In genomic region chr2:127923077-127923680, GRCm38 (mm10) we compare ENCODE assay signal across 20 mouse cellular contexts.
A peak's percentile ranks its signal among the peaks of the same experiment; 100 is the strongest.
DNase-seq lines count a peak whose midpoint lies in the region; ATAC-seq lines count a peak whose summit lies in the region.
"Had no signal": no experiment of that assay in that cellular context is flagged by ENCODE, and none has a peak within 500 bp of the region (broad histone marks: within the 10 kb centered on the region; RNA-seq: fewer than 3 reads in every experiment).

No protein-coding gene starts in this region.

- H3K36me3 ChIP-seq in heart, embryonic 16.5 days (ENCODE audit: control insufficient read depth, insufficient read depth), result no peaks in the 10 kb centered on the region
- H3K36me3 ChIP-seq: heart, embryonic 12.5 days; limb, embryonic 15.5 days; midbrain, embryonic 10.5 days; neural tube, embryonic 13.5 days had no signal

- H3K4me2 ChIP-seq in heart, embryonic 16.5 days (ENCODE audit: low read depth, low read length), result no peak overlapping the region
- H3K4me2 ChIP-seq: limb, embryonic 15.5 days; neural tube, embryonic 13.5 days had no signal

- DNase-seq in heart, adult 9 months (ENCODE audit: low spot score in 2 of 2), result no peak
- peak; percentile 53 for DNase-seq in thymus, postnatal 25 days
- DNase-seq in adrenal gland, adult 8-10 months, result no peak
- no peak for DNase-seq in gastrocnemius, postnatal 14 days
- no peak for DNase-seq in layer of hippocampus, adult 18-20 months (ENCODE audit: low spot score in 2 of 2)
- DNase-seq: cerebellum, adult 18-20 months; heart, postnatal 36 days; liver, postnatal 0 days; lung, postnatal 36 days; right cerebral cortex, postnatal 25 days had no signal

- H3K27ac ChIP-seq in heart, embryonic 16.5 days (ENCODE audit: low read length), result 0 out of 2 replicates have a peak overlapping the region, but pooled peaks have one; percentile 10
- H3K27ac ChIP-seq: hindbrain, postnatal 0 days; limb, embryonic 15.5 days; midbrain, embryonic 10.5 days; neural tube, embryonic 13.5 days had no signal

- no peak for ATAC-seq in heart, embryonic 16.5 days (replicated peaks; ENCODE audit: extremely low read depth, insufficient read depth, low FRiP score)
- peak; percentile 48 for ATAC-seq in CD4-positive, CD25-positive, alpha-beta regulatory T cell, adult 4 months
- peak; percentile 45 for ATAC-seq in inflammation-experienced regulatory T-cells, adult 6 months
- ATAC-seq: forebrain, embryonic 14.5 days; hindbrain, postnatal 0 days; liver, postnatal 0 days had no signal

- H3K9me3 ChIP-seq in heart, embryonic 16.5 days (replicated peaks; ENCODE audit: control insufficient read depth, low read length), result no peaks in the 10 kb centered on the region
- H3K9me3 ChIP-seq: heart, embryonic 12.5 days; limb, embryonic 15.5 days; midbrain, embryonic 10.5 days; neural tube, embryonic 13.5 days had no signal

- intact Hi-C loops in gastrocnemius, postnatal 14 days (cut with DNase I; ENCODE audit: low total_unique reads), result no loop called here

- WGBS in heart, embryonic 16.5 days, result 72% methylated on average over 5 of the region's 5 CpGs

- H3K4me1 ChIP-seq in heart, embryonic 16.5 days (ENCODE audit: control insufficient read depth, insufficient read depth, low read length), result peaks cover 8% of the 10 kb centered on the region; the same call in 1 of the 2 replicates
- H3K4me1 ChIP-seq: neural tube, embryonic 13.5 days had no signal

- H3K4me3 ChIP-seq in heart, embryonic 16.5 days (ENCODE audit: low read length), result no peak overlapping the region
- H3K4me3 ChIP-seq: erythroblast, embryonic 14.5 days; heart, embryonic 12.5 days; limb, embryonic 15.5 days; midbrain, embryonic 10.5 days; neural tube, embryonic 13.5 days had no signal

- no peak overlapping the region for H3K9ac ChIP-seq in heart, embryonic 16.5 days (ENCODE audit: low read length)
- H3K9ac ChIP-seq: heart, embryonic 12.5 days; limb, embryonic 15.5 days; liver, postnatal 0 days; neural tube, embryonic 13.5 days had no signal

- no peaks in the 10 kb centered on the region for H3K27me3 ChIP-seq in heart, embryonic 16.5 days (ENCODE audit: control insufficient read depth, insufficient read depth, low read length)
- H3K27me3 ChIP-seq: heart, embryonic 12.5 days; limb, embryonic 15.5 days; neural tube, embryonic 13.5 days had no signal
